Mouse (Mus musculus) cortical plate, adult 2 months (tissue): ENCODE data around the gene Kyat1. TPM values are rescaled to one million over a fixed set of nuclear protein-coding genes. Genes with fewer than 3 reads are reported as not detected.
"Not testable (repeated sequence)": the region's sequence is repeated elsewhere in the genome, so short reads cannot be mapped to it uniquely, and the experiment has no call there.

Experiments used
- H3K27ac ChIP-seq: fragments of 200-500 bp; 2 replicates; pipeline ENCODE4 v1.5.1; 2012; ENCODE audit warnings: low read length, control low read depth, inconsistent platforms; ENCODE audit not compliant: insufficient read depth
- H3K4me1 ChIP-seq: fragments of 200-500 bp; 2 replicates; pipeline ENCODE4 v1.6.1; 2011; ENCODE audit warnings: low read length; ENCODE audit not compliant: control insufficient read depth, insufficient read depth
- H3K4me3 ChIP-seq: fragments of 200-500 bp; 2 replicates; pipeline ENCODE4 v1.5.1; 2011; ENCODE audit warnings: mild to moderate bottlenecking, low read length, control low read depth; ENCODE audit not compliant: insufficient read depth
- CTCF ChIP-seq: fragments of 200-500 bp; IDR thresholded peaks from 2 replicates; pipeline ENCODE4 v1.5.1; 2011; ENCODE audit warnings: mild to moderate bottlenecking, control low read depth, low read length; ENCODE audit not compliant: insufficient read depth; ENCODE audit errors: extremely low read depth
- POLR2A ChIP-seq: fragments of 200-500 bp; IDR thresholded peaks from 2 replicates; pipeline ENCODE4 v1.6.1; 2011; ENCODE audit warnings: mild to moderate bottlenecking, low read length, control low read depth; ENCODE audit not compliant: insufficient read depth; ENCODE audit errors: extremely low read depth
- polyA plus RNA-seq: library from polyadenylated mRNA; depleted of rRNA; stranded (reverse); fragments of >200 nt; gene quantifications from 2 replicates; pipeline ENCODE4 v1.2.3, GENCODE M21; 2012

The Kyat1 gene
- polyA plus RNA-seq, 1 experiment = 21.5 TPM

GRCm38 (mm10) chr2:30176561-30176960, 29.1 kb downstream of the Kyat1 start:
- 0 out of 2 replicates have a peak, but pooled peaks cover 1% of the 10 kb centered on the region for H3K4me1 ChIP-seq
- H3K27ac ChIP-seq = no peak overlapping the region
- H3K4me3 ChIP-seq = no peak overlapping the region
- no peak for TF ChIP-seq CTCF
- TF ChIP-seq POLR2A = 0 out of 2 replicates have a peak, but pooled peaks have one; percentile 7

DNA sequence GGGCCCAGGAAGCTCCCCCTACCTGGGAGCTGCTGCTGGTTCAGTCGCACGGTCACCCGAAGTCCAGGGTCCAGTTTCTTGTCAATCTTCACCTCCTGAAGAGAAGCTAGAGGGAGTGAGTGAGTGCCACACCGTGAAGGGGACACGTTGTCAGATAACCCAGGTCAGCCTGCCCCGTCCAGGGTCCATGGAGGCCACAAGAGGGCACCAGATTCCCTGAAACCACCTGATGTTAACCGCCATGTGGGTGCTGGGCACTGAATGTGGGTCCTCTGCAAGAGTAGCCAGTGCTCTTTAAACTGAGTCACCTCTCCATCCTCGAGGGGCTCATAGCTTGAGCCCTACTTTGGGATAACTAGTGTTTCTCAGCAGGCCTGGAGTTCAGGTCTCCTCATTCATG, 29.8 kb downstream of the Kyat1 start:
- H3K4me3 ChIP-seq = no peak overlapping the region

GRCm38 (mm10) chr2:30173541-30174240, 32.0 kb downstream of the Kyat1 start:
- H3K4me1 ChIP-seq = 0 out of 2 replicates have a peak, but pooled peaks cover 1% of the 10 kb centered on the region
- no peak for TF ChIP-seq POLR2A
- no peak for TF ChIP-seq CTCF
- no peak overlapping the region for H3K4me3 ChIP-seq
- H3K27ac ChIP-seq = no peak overlapping the region

More for the DNA sequence above, 29.8 kb downstream of the Kyat1 start:
- H3K27ac ChIP-seq = no peak overlapping the region
- H3K4me1 ChIP-seq = 0 out of 2 replicates have a peak, but pooled peaks cover 1% of the 10 kb centered on the region
- TF ChIP-seq POLR2A (no peak), CTCF (no peak)

DNA sequence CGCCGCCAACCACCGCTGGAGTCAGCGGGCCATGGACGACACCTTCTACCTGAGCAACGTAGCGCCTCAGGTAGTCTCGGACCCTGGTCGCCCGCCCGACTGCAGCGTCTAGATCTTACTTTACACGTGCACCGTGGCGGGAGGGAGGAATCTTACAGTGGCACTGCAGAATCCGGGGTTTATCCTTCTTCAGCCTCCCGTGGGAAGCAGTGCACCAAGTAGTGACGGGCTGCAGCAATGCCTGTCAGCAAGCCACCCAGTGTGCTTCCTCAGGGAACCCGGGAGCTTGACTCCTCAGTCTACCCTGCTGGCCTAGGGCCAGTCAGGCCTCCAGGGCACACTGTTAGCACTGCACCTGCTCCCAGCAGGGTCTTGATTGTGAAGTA, 33.7 kb downstream of the Kyat1 start:
- no peak for TF ChIP-seq POLR2A
- Histone ChIP-seq H3K4me1 (no peaks in the 10 kb centered on the region), H3K27ac (peak overlapping the region; percentile 85), H3K4me3 (peak overlapping the region; percentile 77)

- peak within 1 kb of the TSS; percentile 77 for H3K4me3 ChIP-seq
- TF ChIP-seq POLR2A = peak; percentile 98
- TF ChIP-seq CTCF = no peak
- H3K4me1 ChIP-seq = no peaks in the 10 kb centered on the region
- peak within 1 kb of the TSS; percentile 85 for H3K27ac ChIP-seq
Observed at GRCm38 (mm10) chr2:30171371-30171996, 34.2 kb downstream of the Kyat1 start, which contains the start of gene Endog. Endog (plus strand) TSS chr2:30171493.

DNA sequence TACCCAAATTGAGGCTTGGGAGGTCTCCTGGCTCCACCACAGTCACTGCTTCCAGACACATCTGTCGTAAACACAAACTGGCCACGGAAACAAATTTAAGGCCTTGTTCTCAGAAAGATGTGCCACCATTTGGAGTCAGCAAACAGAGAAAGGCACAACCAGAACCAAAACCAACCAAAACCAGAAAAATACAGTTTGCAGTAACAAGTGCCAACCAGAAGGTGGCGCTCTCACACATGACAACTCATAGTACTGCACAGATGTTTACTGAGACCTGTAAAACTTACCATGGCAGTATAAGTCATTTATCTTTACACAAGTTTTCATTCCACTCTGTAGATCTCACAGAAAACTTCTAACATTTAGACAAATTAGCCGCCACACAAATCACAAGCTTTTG, 39.0 kb downstream of the Kyat1 start:
- TF ChIP-seq CTCF (no peak), POLR2A (no peak)
- no peaks in the 10 kb centered on the region for H3K4me1 ChIP-seq

DNA sequence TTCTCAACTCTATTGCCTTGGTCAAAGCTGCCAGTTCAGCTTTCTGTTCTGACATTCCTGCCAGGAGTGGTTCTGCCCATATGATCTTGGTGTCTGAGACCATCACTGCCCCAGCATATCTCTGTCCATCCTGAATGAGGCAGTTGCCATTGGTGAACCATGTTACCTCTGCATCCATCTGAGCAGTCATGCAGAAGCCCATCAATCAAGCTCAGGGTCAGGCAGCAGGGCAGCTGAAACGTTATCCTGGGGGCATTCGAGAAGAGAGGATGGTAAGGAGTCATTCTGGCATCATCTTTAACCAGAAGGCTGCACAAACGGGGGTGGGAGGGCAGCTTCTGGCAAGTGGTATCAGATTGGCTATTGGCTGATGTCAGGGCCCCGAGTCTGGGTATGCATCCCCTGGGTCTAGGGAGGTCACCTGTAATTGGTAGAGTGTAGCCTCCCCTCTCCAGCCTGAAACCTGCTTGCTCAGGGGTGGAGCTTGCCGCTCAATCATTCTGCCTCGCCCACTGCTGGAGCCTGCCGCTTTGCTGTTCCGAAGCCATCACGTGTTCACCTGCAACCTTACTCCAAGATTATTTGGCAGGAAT, 41.2 kb downstream of the Kyat1 start:
- H3K27ac ChIP-seq = no peak overlapping the region
- no peak overlapping the region for H3K4me3 ChIP-seq
- no peak for TF ChIP-seq POLR2A
- TF ChIP-seq CTCF = no peak
- no peaks in the 10 kb centered on the region for H3K4me1 ChIP-seq

More for the DNA sequence above, 39.0 kb downstream of the Kyat1 start:
- no peak overlapping the region for H3K4me3 ChIP-seq
- H3K27ac ChIP-seq = no peak overlapping the region

- Histone ChIP-seq H3K4me1 (no peaks in the 10 kb centered on the region), H3K27ac (no peak overlapping the region), H3K4me3 (no peak overlapping the region)
- TF ChIP-seq POLR2A = no peak
- TF ChIP-seq CTCF = peak; percentile 63; the same call in 1 of the 2 replicates
Observed at GRCm38 (mm10) chr2:30161809-30162208, 43.8 kb downstream of the Kyat1 start.

DNA sequence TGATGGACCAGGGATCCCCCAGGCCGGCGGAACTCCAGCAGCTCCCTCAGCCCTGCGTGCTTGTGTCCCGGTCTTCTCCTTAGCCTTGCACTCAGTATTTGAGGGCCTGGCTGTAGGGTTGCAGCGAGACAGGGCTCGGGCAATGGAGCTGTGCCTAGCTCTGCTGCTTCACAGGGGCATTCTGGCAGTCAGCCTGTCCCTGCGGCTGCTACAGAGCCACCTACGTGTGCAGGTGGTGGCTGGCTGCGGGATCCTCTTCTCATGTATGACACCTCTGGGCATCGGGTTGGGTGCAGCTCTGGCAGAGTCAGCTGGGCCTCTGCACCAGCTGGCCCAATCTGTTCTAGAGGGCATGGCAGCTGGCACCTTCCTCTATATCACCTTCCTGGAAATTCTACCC, 45.8 kb downstream of the Kyat1 start:
- H3K27ac ChIP-seq, H3K4me1 ChIP-seq, H3K4me3 ChIP-seq: not testable (repeated sequence)

GRCm38 (mm10) chr2:30152616-30153015, 53.0 kb downstream of the Kyat1 start:
- Histone ChIP-seq H3K27ac (no peak overlapping the region), H3K4me3 (no peak overlapping the region), H3K4me1 (no peaks in the 10 kb centered on the region)
- TF ChIP-seq CTCF (no peak), POLR2A (no peak)
